Mouse (Mus musculus) urinary bladder, postnatal 10 days (tissue): ENCODE measurements around the gene Wdr92.
"Not testable (repeated sequence)": the region's sequence is repeated elsewhere in the genome, so short reads cannot be mapped to it uniquely, and the experiment has no call there.

Source experiments
- DNase-seq: peaks from one replicate; pipeline ENCODE4 v3.0.0; 2022; ENCODE audit warnings: low spot score

Gene Wdr92

GRCm38 (mm10) chr11:17211258-17212140 lies 29.6 kb downstream of the Wdr92 start, which contains the start of gene Pno1:
TSS of gene Pno1 (minus strand) at chr11:17211568.
- DNase-seq, result peak; percentile 84

- DNase-seq, result no peak
Observed at GRCm38 (mm10) chr11:17212141-17212495, 30.2 kb downstream of the Wdr92 start.

GRCm38 (mm10) chr11:17212903-17213509 lies 31.1 kb downstream of the Wdr92 start:
- no peak for DNase-seq

GRCm38 (mm10) chr11:17215475-17215874 lies 33.6 kb downstream of the Wdr92 start:
- DNase-seq, result no peak

- DNase-seq, result no peak
Observed at GRCm38 (mm10) chr11:17221126-17221525, 39.2 kb downstream of the Wdr92 start.

GRCm38 (mm10) chr11:17232792-17233191 lies 50.9 kb downstream of the Wdr92 start:
- no peak for DNase-seq

- DNase-seq, result no peak
Observed at GRCm38 (mm10) chr11:17236449-17237037, 54.6 kb downstream of the Wdr92 start.

- DNase-seq, result not testable (repeated sequence)
Observed at GRCm38 (mm10) chr11:17238598-17238997, 56.7 kb downstream of the Wdr92 start.

GRCm38 (mm10) chr11:17248715-17249114 lies 66.8 kb downstream of the Wdr92 start:
- DNase-seq, result no peak

- DNase-seq, result no peak
Observed at GRCm38 (mm10) chr11:17256813-17257365, 75.0 kb downstream of the Wdr92 start.

- DNase-seq, result peak; percentile 88
Observed at GRCm38 (mm10) chr11:17257443-17257842, 75.5 kb downstream of the Wdr92 start, which contains the start of gene C1d. TSS of gene C1d (plus strand) at chr11:17257579.

GRCm38 (mm10) chr11:17257861-17258260 lies 76.0 kb downstream of the Wdr92 start:
- no peak for DNase-seq

- DNase-seq, result no peak
Observed at GRCm38 (mm10) chr11:17267176-17267575, 85.3 kb downstream of the Wdr92 start.

GRCm38 (mm10) chr11:17268801-17269200 lies 86.9 kb downstream of the Wdr92 start:
- no peak for DNase-seq

- no peak for DNase-seq
Observed at GRCm38 (mm10) chr11:17279959-17280358, 98.1 kb downstream of the Wdr92 start.
